Mouse (Mus musculus): ENCODE results near the gene Eaf2. TPM values are rescaled to one million over a fixed set of nuclear protein-coding genes. Genes with fewer than 3 reads are reported as not detected.

Gene Eaf2
- total and polyA plus RNA-seq, 3 experiments = 0.47 to 2.4 (median 1.4) TPM

GRCm38 (mm10) chr16:36790166-36790565 is 84.6 kb downstream of the Eaf2 start:
- Histone ChIP-seq H3K36me3 (replicated peaks) (no peaks in the 10 kb centered on the region), H3K27me3 (ENCODE audit: insufficient read depth, low read length) (peaks cover 8% of the 10 kb centered on the region; the same call in 1 of the 2 replicates), H3K9me3 (replicated peaks) (no peaks in the 10 kb centered on the region), H3K4me3 (ENCODE audit: low read depth, low read length) (no peak overlapping the region), H3K4me1 (ENCODE audit: insufficient read depth, low read depth, low read length) (no peaks in the 10 kb centered on the region)
- no peak for DNase-seq (ENCODE audit: low spot score)
- TF ChIP-seq CTCF (IDR thresholded peaks at IDR 0.05; ENCODE audit: low read depth, low read length) (no peak), GATA2 (IDR thresholded peaks at IDR 0.05; ENCODE audit: borderline replicate concordance, low read depth, low read length) (no peak), GATA1 (IDR thresholded peaks at IDR 0.05; ENCODE audit: borderline replicate concordance, low read length) (no peak), POLR2AphosphoS5 (IDR thresholded peaks at IDR 0.05; ENCODE audit: insufficient replicate concordance, low read depth, low read length) (no peak), TAL1 (conservative IDR thresholded peaks at IDR 0.05; ENCODE audit: low read depth, low read length) (no peak)
- ATAC-seq (ENCODE audit: extremely low read depth, insufficient number of reproducible peaks, low FRiP score, poor library complexity, severe bottlenecking) = no peak

GRCm38 (mm10) chr16:36786466-36786865 is 88.3 kb downstream of the Eaf2 start:
- no peak for TF ChIP-seq POLR2AphosphoS5 (IDR thresholded peaks at IDR 0.05; ENCODE audit: insufficient replicate concordance, low read depth, low read length)
- no peak for TF ChIP-seq TAL1 (conservative IDR thresholded peaks at IDR 0.05; ENCODE audit: low read depth, low read length)
- no peak for TF ChIP-seq GATA1 (IDR thresholded peaks at IDR 0.05; ENCODE audit: borderline replicate concordance, low read length)
- no peak for TF ChIP-seq GATA2 (IDR thresholded peaks at IDR 0.05; ENCODE audit: borderline replicate concordance, low read depth, low read length)
- no peak for TF ChIP-seq CTCF (IDR thresholded peaks at IDR 0.05; ENCODE audit: low read depth, low read length)
- no peak for DNase-seq (ENCODE audit: low spot score)
- no peaks in the 10 kb centered on the region for H3K9me3 ChIP-seq (replicated peaks)
- no peaks in the 10 kb centered on the region for H3K36me3 ChIP-seq (replicated peaks)
- no peak overlapping the region for H3K4me3 ChIP-seq (ENCODE audit: low read depth, low read length)
- no peak for ATAC-seq (ENCODE audit: extremely low read depth, insufficient number of reproducible peaks, low FRiP score, poor library complexity, severe bottlenecking)
- H3K27me3 ChIP-seq (ENCODE audit: insufficient read depth, low read length) = peaks cover 8% of the 10 kb centered on the region; the same call in 1 of the 2 replicates
- H3K4me1 ChIP-seq (ENCODE audit: insufficient read depth, low read depth, low read length) = no peaks in the 10 kb centered on the region

GRCm38 (mm10) chr16:36784594-36785313 is 90.0 kb downstream of the Eaf2 start, which contains the start of gene Slc15a2:
Slc15a2 (minus strand) TSS chr16:36784962.
- no peaks in the 10 kb centered on the region for H3K4me1 ChIP-seq (ENCODE audit: insufficient read depth, low read depth, low read length)
- DNase-seq (ENCODE audit: low spot score) = no peak
- no peaks in the 10 kb centered on the region for H3K36me3 ChIP-seq (replicated peaks)
- peaks cover 5% of the 10 kb centered on the region; the same call in 1 of the 2 replicates for H3K27me3 ChIP-seq (ENCODE audit: insufficient read depth, low read length)
- H3K9me3 ChIP-seq (replicated peaks) = no peaks in the 10 kb centered on the region
- TF ChIP-seq TAL1 (conservative IDR thresholded peaks at IDR 0.05; ENCODE audit: low read depth, low read length) (no peak), CTCF (IDR thresholded peaks at IDR 0.05; ENCODE audit: low read depth, low read length) (no peak), GATA1 (IDR thresholded peaks at IDR 0.05; ENCODE audit: borderline replicate concordance, low read length) (no peak), GATA2 (IDR thresholded peaks at IDR 0.05; ENCODE audit: borderline replicate concordance, low read depth, low read length) (no peak), POLR2AphosphoS5 (IDR thresholded peaks at IDR 0.05; ENCODE audit: insufficient replicate concordance, low read depth, low read length) (no peak)
- no peak for ATAC-seq (ENCODE audit: extremely low read depth, insufficient number of reproducible peaks, low FRiP score, poor library complexity, severe bottlenecking)
- H3K4me3 ChIP-seq (ENCODE audit: low read depth, low read length) = no peak within 1 kb of the TSS

GRCm38 (mm10) chr16:36784146-36784545 is 90.7 kb downstream of the Eaf2 start:
- Histone ChIP-seq H3K4me3 (ENCODE audit: low read depth, low read length) (no peak overlapping the region), H3K9me3 (replicated peaks) (no peaks in the 10 kb centered on the region), H3K27me3 (ENCODE audit: insufficient read depth, low read length) (peaks cover under 1% of the 10 kb centered on the region; the same call in 1 of the 2 replicates), H3K4me1 (ENCODE audit: insufficient read depth, low read depth, low read length) (no peaks in the 10 kb centered on the region), H3K36me3 (replicated peaks) (no peaks in the 10 kb centered on the region)
- no peak for DNase-seq (ENCODE audit: low spot score)
- TF ChIP-seq CTCF (IDR thresholded peaks at IDR 0.05; ENCODE audit: low read depth, low read length) (no peak), GATA1 (IDR thresholded peaks at IDR 0.05; ENCODE audit: borderline replicate concordance, low read length) (no peak), POLR2AphosphoS5 (IDR thresholded peaks at IDR 0.05; ENCODE audit: insufficient replicate concordance, low read depth, low read length) (no peak), GATA2 (IDR thresholded peaks at IDR 0.05; ENCODE audit: borderline replicate concordance, low read depth, low read length) (no peak), TAL1 (conservative IDR thresholded peaks at IDR 0.05; ENCODE audit: low read depth, low read length) (no peak)
- ATAC-seq (ENCODE audit: extremely low read depth, insufficient number of reproducible peaks, low FRiP score, poor library complexity, severe bottlenecking) = no peak

GRCm38 (mm10) chr16:36775658-36776057 is 99.1 kb downstream of the Eaf2 start:
- Histone ChIP-seq H3K27me3 (ENCODE audit: insufficient read depth, low read length) (peaks cover 6% of the 10 kb centered on the region; the same call in 1 of the 2 replicates), H3K4me3 (ENCODE audit: low read depth, low read length) (no peak overlapping the region), H3K9me3 (replicated peaks) (no peaks in the 10 kb centered on the region), H3K4me1 (ENCODE audit: insufficient read depth, low read depth, low read length) (peaks cover 9% of the 10 kb centered on the region; the same call in 1 of the 2 replicates), H3K36me3 (replicated peaks) (no peaks in the 10 kb centered on the region)
- DNase-seq (ENCODE audit: low spot score) = no peak
- TF ChIP-seq POLR2AphosphoS5 (IDR thresholded peaks at IDR 0.05; ENCODE audit: insufficient replicate concordance, low read depth, low read length) (no peak), GATA1 (IDR thresholded peaks at IDR 0.05; ENCODE audit: borderline replicate concordance, low read length) (no peak), TAL1 (conservative IDR thresholded peaks at IDR 0.05; ENCODE audit: low read depth, low read length) (no peak), GATA2 (IDR thresholded peaks at IDR 0.05; ENCODE audit: borderline replicate concordance, low read depth, low read length) (no peak), CTCF (IDR thresholded peaks at IDR 0.05; ENCODE audit: low read depth, low read length) (no peak)
- no peak for ATAC-seq (ENCODE audit: extremely low read depth, insufficient number of reproducible peaks, low FRiP score, poor library complexity, severe bottlenecking)

- DNase-seq (ENCODE audit: low spot score) (no peak), ATAC-seq (ENCODE audit: extremely low read depth, insufficient number of reproducible peaks, low FRiP score, poor library complexity, severe bottlenecking) (no peak)
- no peaks in the 10 kb centered on the region for H3K36me3 ChIP-seq (replicated peaks)
- TF ChIP-seq POLR2AphosphoS5 (IDR thresholded peaks at IDR 0.05; ENCODE audit: insufficient replicate concordance, low read depth, low read length) = no peak
- TF ChIP-seq GATA1 (IDR thresholded peaks at IDR 0.05; ENCODE audit: borderline replicate concordance, low read length) = no peak
- no peak for TF ChIP-seq TAL1 (conservative IDR thresholded peaks at IDR 0.05; ENCODE audit: low read depth, low read length)
- no peak for TF ChIP-seq GATA2 (IDR thresholded peaks at IDR 0.05; ENCODE audit: borderline replicate concordance, low read depth, low read length)
- H3K9me3 ChIP-seq (replicated peaks) = no peaks in the 10 kb centered on the region
- H3K4me1 ChIP-seq (ENCODE audit: insufficient read depth, low read depth, low read length) = peaks cover 10% of the 10 kb centered on the region; the same call in 1 of the 2 replicates
- no peak overlapping the region for H3K4me3 ChIP-seq (ENCODE audit: low read depth, low read length)
- H3K27me3 ChIP-seq (ENCODE audit: insufficient read depth, low read length) = peaks cover 6% of the 10 kb centered on the region; the same call in 1 of the 2 replicates
These were observed 101.8 kb downstream of the Eaf2 start for GRCm38 (mm10) chr16:36772996-36773395.
